Mouse (Mus musculus) heart, embryonic 14.5 days (tissue): ENCODE data around the gene B3gnt4. TPM values are rescaled to one million over a fixed set of nuclear protein-coding genes. Genes with fewer than 3 reads are reported as not detected.

Source experiments
- ATAC-seq: fragments of 200-750 bp; cut with Nextera tagmentation; 2 replicates; pipeline ENCODE4 v1.8.0; 2017; ENCODE audit warnings: low read depth, moderate TSS enrichment; ENCODE audit not compliant: insufficient number of reproducible peaks, insufficient read depth, low FRiP score
- H3K27ac ChIP-seq, 2 experiments: fragments of 200-500 bp in 1 of 2; fragments of 300-500 bp in 1 of 2; sonication (generic) in 1 of 2; replicated peaks in 1 of 2; 2 replicates each; pipeline ENCODE4 v1.5.1; 2012 to 2014; ENCODE audit warnings: low read depth in 2 of 2, low read length in 2 of 2, control low read depth in 1 of 2, mild to moderate bottlenecking in 1 of 2, mixed read lengths in 1 of 2; ENCODE audit not compliant: control insufficient read depth in 1 of 2, insufficient read depth in 1 of 2
- H3K27me3 ChIP-seq: fragments of 300-500 bp; sonication (generic); 2 replicates; pipeline ENCODE4 v1.6.1; 2014; ENCODE audit warnings: mild to moderate bottlenecking, low read length, control low read depth; ENCODE audit not compliant: control insufficient read depth, insufficient read depth
- H3K36me3 ChIP-seq: fragments of 300-500 bp; sonication (generic); 2 replicates; pipeline ENCODE4 v1.6.1; 2014; ENCODE audit warnings: mild to moderate bottlenecking, control low read depth, low read length, mixed read lengths; ENCODE audit not compliant: control insufficient read depth, insufficient read depth
- H3K4me1 ChIP-seq, 2 experiments: fragments of 200-500 bp in 1 of 2; fragments of 300-500 bp in 1 of 2; sonication (generic) in 1 of 2; 2 replicates each; pipeline ENCODE4 v1.6.1; 2012 to 2014; ENCODE audit warnings: low read length in 2 of 2, control low read depth in 1 of 2, mixed read lengths in 1 of 2; ENCODE audit not compliant: control insufficient read depth in 2 of 2, insufficient read depth in 2 of 2
- H3K4me2 ChIP-seq: fragments of 300-500 bp; sonication (generic); 2 replicates; pipeline ENCODE4 v1.6.1; 2014; ENCODE audit warnings: mild to moderate bottlenecking, low read length
- H3K4me3 ChIP-seq, 2 experiments: fragments of 200-500 bp in 1 of 2; fragments of 300-500 bp in 1 of 2; sonication (generic) in 1 of 2; 2 replicates each; pipeline ENCODE4 v1.5.1; 2012 to 2014; ENCODE audit warnings: low read length in 2 of 2, mild to moderate bottlenecking in 2 of 2, control low read depth in 1 of 2, low read depth in 1 of 2, moderate library complexity in 1 of 2; ENCODE audit not compliant: control insufficient read depth in 1 of 2, insufficient read depth in 1 of 2
- H3K9ac ChIP-seq: fragments of 300-500 bp; sonication (generic); 2 replicates; pipeline ENCODE4 v1.6.1; 2014; ENCODE audit warnings: mild to moderate bottlenecking, low read length
- H3K9me3 ChIP-seq: fragments of 300-500 bp; sonication (generic); 2 replicates; pipeline ENCODE4 v1.6.1; 2016; ENCODE audit warnings: low read length, control low read depth; ENCODE audit not compliant: control insufficient read depth
- WGBS: fragments of 180-500 bp; shearing (Covaris S2); extraction: QIAGEN DNeasy Blood & Tissue Kit; methylation state at CpG from one replicate; pipeline ENCODE4 v1.1.7; 2014; 5-methylcytosine and 5-hydroxymethylcytosine counted together
- polyA plus RNA-seq: library from polyadenylated mRNA; unstranded; fragments of >200 nt; fragmentation: Nextera tagmentation; extraction: Ambion mirVana; gene quantifications from 2 replicates; pipeline ENCODE4 v1.2.1, GENCODE M21; 2014

B3gnt4 gene
- polyA plus RNA-seq, 1 experiment from 2014 or later, result 0.41 TPM

DNA sequence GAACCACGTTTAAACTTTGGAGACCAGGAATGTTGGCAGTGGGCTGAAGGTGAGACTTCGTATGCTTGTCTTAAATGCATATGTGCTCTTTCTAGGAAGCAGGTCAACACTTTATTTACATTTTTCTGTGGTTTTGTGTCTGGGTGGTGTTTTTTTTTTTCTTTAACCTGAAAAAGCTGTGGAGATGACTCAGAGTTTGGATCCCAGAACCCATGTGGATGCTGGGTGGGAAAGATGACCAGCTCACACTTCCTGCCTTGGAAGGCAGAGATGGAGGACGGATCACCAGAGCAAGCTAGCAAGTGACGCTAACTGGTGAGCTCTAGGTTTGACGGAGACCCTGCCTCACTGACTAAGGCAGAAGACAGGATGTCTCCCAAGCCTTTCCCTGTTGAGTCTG is 4.6 kb downstream of the B3gnt4 start:
- ATAC-seq, result no peak
- no peak overlapping the region for H3K4me3 ChIP-seq
- 89% methylated on average over 5 of the region's 5 CpGs for WGBS
- H3K27ac ChIP-seq, result no peak overlapping the region
- peaks cover 76% of the 10 kb centered on the region for H3K36me3 ChIP-seq
- H3K9me3 ChIP-seq, result no peaks in the 10 kb centered on the region
- H3K4me1 ChIP-seq, result no peaks in the 10 kb centered on the region
- no peak overlapping the region for H3K4me2 ChIP-seq
- H3K9ac ChIP-seq, result no peak overlapping the region
- H3K27me3 ChIP-seq, result no peaks in the 10 kb centered on the region

DNA sequence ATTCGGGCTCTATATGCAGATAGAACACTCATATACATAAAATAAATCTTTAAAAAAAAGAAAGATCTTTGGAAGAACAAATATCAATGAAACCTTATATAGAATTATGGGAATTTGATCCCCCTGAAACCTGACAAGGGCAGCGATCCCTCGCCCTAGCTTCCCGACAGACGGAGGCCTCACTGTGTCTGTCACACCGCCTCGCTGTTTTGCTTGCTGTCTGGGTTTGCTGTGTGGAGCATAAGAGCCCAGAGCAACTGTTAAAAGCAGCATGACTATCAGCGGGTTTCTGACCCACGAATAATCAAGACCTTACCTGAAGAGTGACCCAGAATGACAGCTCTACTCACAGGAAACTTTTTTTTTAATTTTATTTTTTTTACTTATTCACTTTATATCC is 10.4 kb downstream of the B3gnt4 start:
- H3K9me3 ChIP-seq, result no peaks in the 10 kb centered on the region
- no peaks in the 10 kb centered on the region for H3K27me3 ChIP-seq
- H3K36me3 ChIP-seq, result peaks cover 46% of the 10 kb centered on the region
- no peak overlapping the region for H3K4me3 ChIP-seq
- no peak overlapping the region for H3K27ac ChIP-seq
- 89% methylated on average over 9 of the region's 9 CpGs for WGBS
- ATAC-seq, result no peak
- peaks cover 3 to 16% of the 10 kb centered on the region in 2 experiments; a peak in 3 of 4 replicates for H3K4me1 ChIP-seq
- no peak overlapping the region for H3K4me2 ChIP-seq
- no peak overlapping the region for H3K9ac ChIP-seq

GRCm38 (mm10) chr5:123521621-123522020 is 11.4 kb downstream of the B3gnt4 start:
- Histone ChIP-seq H3K27ac (no peak overlapping the region), H3K4me3 (no peak overlapping the region), H3K36me3 (peaks cover 40% of the 10 kb centered on the region), H3K4me1 (peaks cover 3 to 16% of the 10 kb centered on the region in 2 experiments; a peak in 3 of 4 replicates), H3K9me3 (no peaks in the 10 kb centered on the region), H3K9ac (no peak overlapping the region), H3K4me2 (no peak overlapping the region), H3K27me3 (no peaks in the 10 kb centered on the region)
- 95% methylated on average over 1 of the region's 1 CpGs for WGBS
- no peak for ATAC-seq

DNA sequence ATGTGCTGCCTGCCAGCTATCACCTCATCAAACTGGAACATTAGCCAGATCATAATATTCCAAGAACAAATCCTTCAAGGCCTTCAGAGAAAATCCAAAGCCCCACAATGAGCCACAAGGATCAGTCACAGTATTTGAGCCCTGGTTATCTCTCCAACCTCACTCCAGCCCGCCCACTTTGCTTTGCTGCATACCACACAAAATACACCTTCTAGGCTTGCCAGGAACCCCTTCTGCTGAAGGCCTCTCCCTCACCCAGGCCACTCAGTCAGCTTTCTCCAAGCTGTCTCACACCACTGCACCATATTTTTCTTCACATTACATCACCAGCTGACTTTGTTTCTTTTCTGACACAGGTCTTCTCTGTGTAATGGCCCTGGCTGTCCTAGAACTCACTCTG is 11.9 kb downstream of the B3gnt4 start:
- H3K9ac ChIP-seq, result no peak overlapping the region
- 64% methylated on average over 1 of the region's 1 CpGs for WGBS

GRCm38 (mm10) chr5:123523692-123524392 is 13.6 kb downstream of the B3gnt4 start, which contains the start of gene Diablo:
Gene Diablo (minus strand): TSS chr5:123524176.
- Histone ChIP-seq H3K4me2 (peak within 1 kb of the TSS; percentile 71), H3K9me3 (no peaks in the 10 kb centered on the region), H3K4me1 (peaks cover 3 to 16% of the 10 kb centered on the region in 2 experiments; a peak in 3 of 4 replicates), H3K9ac (peak within 1 kb of the TSS; percentile 86), H3K4me3 (peak within 1 kb of the TSS; percentile 66 to 90), H3K27me3 (no peaks in the 10 kb centered on the region), H3K27ac (peak within 1 kb of the TSS in 1 of 2 experiments; percentile 56; a peak in 1 of 4 replicates), H3K36me3 (peaks cover 35% of the 10 kb centered on the region)
- ATAC-seq, result peak; percentile 97
- WGBS, result under 1% methylated on average over 82 of the region's 82 CpGs

More for the DNA sequence above, 11.9 kb downstream of the B3gnt4 start:
- no peak overlapping the region for H3K4me3 ChIP-seq
- H3K4me1 ChIP-seq, result peaks cover 3 to 16% of the 10 kb centered on the region in 2 experiments; a peak in 3 of 4 replicates
- no peaks in the 10 kb centered on the region for H3K9me3 ChIP-seq
- H3K27ac ChIP-seq, result no peak overlapping the region
- H3K36me3 ChIP-seq, result peaks cover 37% of the 10 kb centered on the region
- ATAC-seq, result no peak
- H3K4me2 ChIP-seq, result no peak overlapping the region
- H3K27me3 ChIP-seq, result no peaks in the 10 kb centered on the region

DNA sequence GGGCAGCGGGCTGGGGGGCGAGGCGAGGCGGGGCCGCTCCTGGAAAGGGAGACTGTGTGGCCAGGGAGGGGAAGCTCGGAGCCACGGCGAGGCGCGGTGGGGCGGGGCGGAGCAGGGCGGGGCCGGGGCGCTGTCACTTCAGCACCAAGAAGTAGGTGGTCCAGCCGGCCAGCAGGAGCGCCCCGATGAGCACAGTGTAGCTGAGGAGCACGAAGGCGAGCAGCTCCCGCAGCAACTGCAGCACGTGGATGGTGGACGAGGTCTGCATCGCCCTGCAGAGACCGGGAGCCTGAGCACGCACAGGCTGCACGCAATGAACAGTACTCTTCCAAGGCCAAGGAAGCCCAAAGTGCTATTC is 14.1 kb downstream of the B3gnt4 start:
- Histone ChIP-seq H3K9ac (0 out of 2 replicates have a peak overlapping the region, but pooled peaks have one; percentile 86), H3K4me2 (peak overlapping the region; percentile 71), H3K27ac (no peak overlapping the region), H3K27me3 (no peaks in the 10 kb centered on the region), H3K4me3 (peak overlapping the region; percentile 66 to 90), H3K4me1 (peaks cover 3 to 16% of the 10 kb centered on the region in 2 experiments; a peak in 3 of 4 replicates), H3K9me3 (no peaks in the 10 kb centered on the region), H3K36me3 (peaks cover 34% of the 10 kb centered on the region)
- peak; percentile 87 for ATAC-seq
- under 1% methylated on average over 21 of the region's 27 CpGs for WGBS

- Histone ChIP-seq H3K9ac (no peak within 1 kb of the TSS), H3K27ac (no peak within 1 kb of the TSS)
- 79% methylated on average over 7 of the region's 7 CpGs for WGBS
Measured at GRCm38 (mm10) chr5:123525281-123525680, 15.0 kb downstream of the B3gnt4 start, which contains the start of gene Gm49027. Gene Gm49027 (minus strand): TSS chr5:123525488.

More at GRCm38 (mm10) chr5:123525281-123525680, 15.0 kb downstream of the B3gnt4 start, which contains the start of gene Gm49027:
- Histone ChIP-seq H3K4me2 (peak within 1 kb of the TSS; percentile 71), H3K9me3 (no peaks in the 10 kb centered on the region), H3K27me3 (no peaks in the 10 kb centered on the region), H3K4me1 (peaks cover 3 to 16% of the 10 kb centered on the region in 2 experiments; a peak in 3 of 4 replicates), H3K36me3 (peaks cover 34% of the 10 kb centered on the region), H3K4me3 (peak within 1 kb of the TSS; percentile 66 to 90)
- ATAC-seq, result no peak
